Mouse (Mus musculus) lung, embryonic 16.5 days (tissue): ENCODE results near the gene Capn8. TPM values are rescaled to one million over a fixed set of nuclear protein-coding genes. Genes with fewer than 3 reads are reported as not detected.

Source experiments
- ATAC-seq: fragments of 200-750 bp; cut with Nextera tagmentation; 2 replicates; pipeline ENCODE4 v1.8.0; 2017; ENCODE audit warnings: low read depth, mild to moderate bottlenecking, moderate library complexity
- H3K27ac ChIP-seq: fragments of 300-500 bp; sonication (generic); 2 replicates; pipeline ENCODE4 v1.5.1; 2014; ENCODE audit warnings: mild to moderate bottlenecking, control low read depth, low read length
- H3K27me3 ChIP-seq: fragments of 300-500 bp; sonication (generic); 2 replicates; pipeline ENCODE4 v1.6.1; 2014; ENCODE audit warnings: low read depth, low read length, mixed read lengths; ENCODE audit not compliant: control insufficient read depth, insufficient read depth
- H3K36me3 ChIP-seq: fragments of 300-500 bp; sonication (generic); 2 replicates; pipeline ENCODE4 v1.6.1; 2014; ENCODE audit warnings: low read length; ENCODE audit not compliant: control insufficient read depth, insufficient read depth
- H3K4me1 ChIP-seq: fragments of 300-500 bp; sonication (generic); replicated peaks from 2 replicates; pipeline ENCODE4 v1.6.1; 2014; ENCODE audit warnings: low read length, mixed read lengths; ENCODE audit not compliant: control insufficient read depth, insufficient read depth
- H3K4me2 ChIP-seq: fragments of 300-500 bp; sonication (generic); 2 replicates; pipeline ENCODE4 v1.6.1; 2014; ENCODE audit warnings: low read depth, low read length, control low read depth
- H3K4me3 ChIP-seq: fragments of 300-500 bp; sonication (generic); 2 replicates; pipeline ENCODE4 v1.5.1; 2014; ENCODE audit warnings: mild to moderate bottlenecking, low read length, control low read depth
- H3K9ac ChIP-seq: fragments of 300-500 bp; sonication (generic); 2 replicates; pipeline ENCODE4 v1.6.1; 2014; ENCODE audit warnings: low read length, control low read depth
- H3K9me3 ChIP-seq: fragments of 300-500 bp; sonication (generic); 2 replicates; pipeline ENCODE4 v1.6.1; 2016; ENCODE audit warnings: low read length; ENCODE audit not compliant: control insufficient read depth
- WGBS: fragments of 180-500 bp; shearing (Covaris S2); extraction: QIAGEN DNeasy Blood & Tissue Kit; methylation state at CpG from one replicate; pipeline ENCODE4 v1.1.7; 2014; 5-methylcytosine and 5-hydroxymethylcytosine counted together
- polyA plus RNA-seq: library from polyadenylated mRNA; unstranded; fragments of >200 nt; fragmentation: Nextera tagmentation; extraction: Ambion mirVana; gene quantifications from 2 replicates; pipeline ENCODE4 v1.2.1, GENCODE M21; 2015

Capn8 gene
- polyA plus RNA-seq, 1 experiment from 2014 or later, result 0.06 TPM

GRCm38 (mm10) chr1:182679169-182679568, 114.4 kb downstream of the Capn8 start:
- 0 out of 2 replicates have a peak, but pooled peaks have one; percentile 29 for ATAC-seq
- H3K27ac ChIP-seq, result peak overlapping the region; percentile 91

GRCm38 (mm10) chr1:182679582-182679981, 114.8 kb downstream of the Capn8 start:
- Histone ChIP-seq H3K27me3 (no peaks in the 10 kb centered on the region), H3K9ac (0 out of 2 replicates have a peak overlapping the region, but pooled peaks have one; percentile 9), H3K4me1 (peaks cover 16% of the 10 kb centered on the region), H3K4me3 (no peak overlapping the region), H3K27ac (peak overlapping the region; percentile 91), H3K4me2 (peak overlapping the region; percentile 25; the same call in 1 of the 2 replicates), H3K36me3 (no peaks in the 10 kb centered on the region), H3K9me3 (peaks cover under 1% of the 10 kb centered on the region; the same call in 1 of the 2 replicates)
- ATAC-seq, result peak; percentile 75
- 39% methylated on average over 7 of the region's 7 CpGs for WGBS

More at GRCm38 (mm10) chr1:182679169-182679568, 114.4 kb downstream of the Capn8 start:
- Histone ChIP-seq H3K4me3 (no peak overlapping the region), H3K36me3 (no peaks in the 10 kb centered on the region), H3K9ac (no peak overlapping the region), H3K27me3 (no peaks in the 10 kb centered on the region), H3K9me3 (peaks cover 4% of the 10 kb centered on the region; the same call in 1 of the 2 replicates), H3K4me2 (no peak overlapping the region), H3K4me1 (peaks cover 16% of the 10 kb centered on the region)
- WGBS, result 50% methylated on average over 3 of the region's 3 CpGs

Other genes with a start within 250 kb of the Capn8 start
- 19.9 and 21.7 TPM in 2 replicates for gene Fbxo28, start 223.4 kb upstream of the Capn8 start, polyA plus RNA-seq
- gene Trp53bp2, start 155.8 kb upstream of the Capn8 start, polyA plus RNA-seq, result 22.4 and 23.4 TPM in 2 replicates
- gene Capn2, start 47.4 kb upstream of the Capn8 start, polyA plus RNA-seq, result 127 and 136 TPM in 2 replicates
- gene Ccdc185, start 184.2 kb downstream of the Capn8 start, polyA plus RNA-seq, result not detected in 2 replicates
- 25.1 and 26.1 TPM in 2 replicates for gene Susd4, start 198.9 kb downstream of the Capn8 start, polyA plus RNA-seq